Mouse (Mus musculus) ES-Bruce4 (cell line): ENCODE measurements around the gene Tmem189. TPM values are rescaled to one million over a fixed set of nuclear protein-coding genes. Genes with fewer than 3 reads are reported as not detected.

Experiments used
- H3K27ac ChIP-seq: 2 replicates; pipeline ENCODE4 v1.5.1; 2012; ENCODE audit warnings: low read length, inconsistent platforms; ENCODE audit not compliant: insufficient read depth
- H3K27me3 ChIP-seq: 2 replicates; pipeline ENCODE4 v1.6.1; 2012; ENCODE audit warnings: mild to moderate bottlenecking, low read length, inconsistent platforms; ENCODE audit not compliant: control insufficient read depth, poor library complexity, insufficient read depth, severe bottlenecking
- H3K36me3 ChIP-seq: 2 replicates; pipeline ENCODE4 v1.6.1; 2012; ENCODE audit warnings: inconsistent platforms, mild to moderate bottlenecking, low read length, moderate library complexity; ENCODE audit not compliant: control insufficient read depth, poor library complexity, insufficient read depth, severe bottlenecking
- H3K4me1 ChIP-seq: one replicate; pipeline ENCODE4 v1.8.1; 2011; ENCODE audit warnings: low read length; ENCODE audit not compliant: control insufficient read depth, insufficient read depth
- H3K4me3 ChIP-seq: 2 replicates; pipeline ENCODE4 v1.5.1; 2011; ENCODE audit warnings: low read depth, mild to moderate bottlenecking, low read length
- H3K9ac ChIP-seq: 2 replicates; pipeline ENCODE4 v1.6.1; 2012; ENCODE audit warnings: low read depth, mild to moderate bottlenecking, inconsistent platforms; ENCODE audit not compliant: poor library complexity, severe bottlenecking
- H3K9me3 ChIP-seq: replicated peaks from 2 replicates; pipeline ENCODE4 v1.6.1; 2012; ENCODE audit warnings: mild to moderate bottlenecking, low read length, inconsistent platforms; ENCODE audit not compliant: control insufficient read depth, poor library complexity, insufficient read depth, severe bottlenecking
- CTCF ChIP-seq: IDR thresholded peaks from one replicate; pipeline ENCODE4 v1.8.1; 2011; ENCODE audit warnings: low read depth, low read length
- EP300 ChIP-seq: IDR thresholded peaks from 2 replicates; pipeline ENCODE4 v1.6.1; 2011; ENCODE audit warnings: low read depth, low read length; ENCODE audit not compliant: insufficient read depth
- POLR2A ChIP-seq: IDR thresholded peaks from one replicate; pipeline ENCODE4 v1.8.1; 2011; ENCODE audit warnings: low read length; ENCODE audit not compliant: insufficient read depth
- polyA plus RNA-seq: library from polyadenylated mRNA; stranded (reverse); fragments of >200 nt; gene quantifications from 2 replicates; pipeline ENCODE4 v1.2.4, GENCODE M21; 2011; ENCODE audit warnings: low read depth; ENCODE audit not compliant: missing spikeins, insufficient read depth, insufficient read length

Tmem189 gene
- polyA plus RNA-seq = 41.9 and 45.6 TPM in 2 replicates

DNA sequence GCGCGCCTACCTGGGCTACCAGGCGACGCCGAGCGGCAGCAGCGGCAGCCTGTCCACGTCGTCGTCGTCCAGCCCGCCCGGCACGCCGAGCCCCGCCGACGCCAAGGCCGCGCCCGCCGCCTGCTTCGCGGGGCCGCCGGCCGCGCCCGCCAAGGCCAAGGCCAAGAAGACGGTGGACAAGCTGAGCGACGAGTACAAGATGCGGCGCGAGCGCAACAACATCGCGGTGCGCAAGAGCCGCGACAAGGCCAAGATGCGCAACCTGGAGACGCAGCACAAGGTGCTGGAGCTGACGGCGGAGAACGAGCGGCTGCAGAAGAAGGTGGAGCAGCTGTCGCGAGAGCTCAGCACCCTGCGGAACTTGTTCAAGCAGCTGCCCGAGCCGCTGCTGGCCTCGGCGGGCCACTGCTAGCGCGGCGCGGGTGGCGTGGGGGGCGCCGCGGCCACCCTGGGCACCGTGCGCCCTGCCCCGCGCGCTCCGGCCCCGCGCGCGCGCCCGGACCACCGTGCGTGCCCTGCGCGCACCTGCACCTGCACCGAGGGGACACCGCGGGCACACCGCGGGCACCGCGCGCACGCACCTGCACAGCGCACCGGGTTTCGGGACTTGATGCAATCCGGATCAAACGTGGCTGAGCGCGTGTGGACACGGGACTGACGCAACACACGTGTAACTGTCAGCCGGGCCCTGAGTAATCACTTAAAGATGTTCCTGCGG is at the start of gene Tmem189:
Tmem189 (minus strand) TSS at position 322 of the 718 bp plus-strand sequence.
- Histone ChIP-seq H3K9me3 (no peaks in the 10 kb centered on the region), H3K36me3 (no peaks in the 10 kb centered on the region), H3K4me3 (peak within 1 kb of the TSS; percentile 80), H3K9ac (peak within 1 kb of the TSS; percentile 90), H3K4me1 (no peaks in the 10 kb centered on the region), H3K27me3 (no peaks in the 10 kb centered on the region), H3K27ac (no peak within 1 kb of the TSS)
- no peak for TF ChIP-seq EP300
- TF ChIP-seq POLR2A = no peak
- TF ChIP-seq CTCF = no peak

DNA sequence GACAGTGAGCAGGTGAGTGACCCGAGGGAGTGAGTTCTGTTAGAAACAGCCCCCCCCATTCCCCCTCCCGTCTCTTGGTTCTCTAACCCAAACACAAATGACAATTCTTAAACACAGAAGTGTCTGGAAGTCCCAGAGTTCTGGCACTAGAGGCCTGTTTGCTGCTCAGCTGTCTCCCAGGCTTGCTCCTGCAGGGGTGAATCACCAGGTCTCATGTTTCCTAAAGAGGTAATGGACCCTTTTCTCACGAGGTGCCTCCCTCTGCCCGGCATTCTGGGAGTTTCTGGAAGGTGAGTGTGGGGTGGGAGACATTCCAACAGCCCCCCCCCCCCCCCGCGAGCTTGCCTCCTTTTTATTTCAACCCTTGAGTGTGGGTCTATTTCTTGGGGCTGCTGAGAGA is 49.4 kb upstream of the Tmem189 start:
- H3K4me1 ChIP-seq = peaks cover 10% of the 10 kb centered on the region
- H3K27me3 ChIP-seq = no peaks in the 10 kb centered on the region
- no peaks in the 10 kb centered on the region for H3K36me3 ChIP-seq
- TF ChIP-seq CTCF (no peak), POLR2A (no peak), EP300 (no peak)
- no peak overlapping the region for H3K27ac ChIP-seq
- H3K9ac ChIP-seq = no peak overlapping the region
- no peaks in the 10 kb centered on the region for H3K9me3 ChIP-seq
- no peak overlapping the region for H3K4me3 ChIP-seq

GRCm38 (mm10) chr2:167734861-167735260 is 45.2 kb upstream of the Tmem189 start:
- TF ChIP-seq CTCF (no peak), EP300 (no peak), POLR2A (no peak)

GRCm38 (mm10) chr2:167731149-167731548 is 41.5 kb upstream of the Tmem189 start:
- Histone ChIP-seq H3K27ac (no peak overlapping the region), H3K4me3 (no peak overlapping the region), H3K4me1 (no peaks in the 10 kb centered on the region), H3K27me3 (no peaks in the 10 kb centered on the region), H3K9me3 (no peaks in the 10 kb centered on the region), H3K9ac (no peak overlapping the region), H3K36me3 (no peaks in the 10 kb centered on the region)
- TF ChIP-seq CTCF (no peak), EP300 (no peak), POLR2A (no peak)

More at GRCm38 (mm10) chr2:167734861-167735260, 45.2 kb upstream of the Tmem189 start:
- H3K4me3 ChIP-seq = no peak overlapping the region
- H3K9ac ChIP-seq = no peak overlapping the region
- no peaks in the 10 kb centered on the region for H3K9me3 ChIP-seq
- no peak overlapping the region for H3K27ac ChIP-seq
- H3K36me3 ChIP-seq = no peaks in the 10 kb centered on the region
- no peaks in the 10 kb centered on the region for H3K27me3 ChIP-seq
- H3K4me1 ChIP-seq = peaks cover 8% of the 10 kb centered on the region

DNA sequence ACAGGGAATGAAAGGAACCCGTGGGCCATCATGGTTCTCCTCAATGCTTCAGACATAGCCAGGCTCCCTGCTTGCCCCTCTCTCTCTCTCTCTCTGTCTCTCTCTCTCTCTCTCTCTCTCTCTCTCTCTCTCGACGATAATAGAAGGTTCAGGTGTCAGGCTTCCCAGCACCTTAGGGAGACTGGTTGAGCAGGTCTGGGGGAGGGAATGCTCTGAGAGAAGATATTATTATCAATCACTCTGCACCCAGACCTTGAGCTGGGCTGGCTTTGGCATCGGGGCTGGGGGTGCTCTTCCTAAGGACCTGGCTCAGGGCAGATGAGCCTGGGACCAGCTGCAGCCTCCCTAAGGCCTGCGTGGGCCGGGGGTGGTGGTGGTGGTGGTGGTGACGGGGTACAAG is 40.4 kb upstream of the Tmem189 start:
- H3K27me3 ChIP-seq = no peaks in the 10 kb centered on the region
- TF ChIP-seq EP300 = no peak
- TF ChIP-seq CTCF = no peak
- TF ChIP-seq POLR2A = no peak
- H3K9ac ChIP-seq = no peak overlapping the region
- no peaks in the 10 kb centered on the region for H3K36me3 ChIP-seq
- no peak overlapping the region for H3K4me3 ChIP-seq
- no peaks in the 10 kb centered on the region for H3K4me1 ChIP-seq
- no peaks in the 10 kb centered on the region for H3K9me3 ChIP-seq
- H3K27ac ChIP-seq = no peak overlapping the region

DNA sequence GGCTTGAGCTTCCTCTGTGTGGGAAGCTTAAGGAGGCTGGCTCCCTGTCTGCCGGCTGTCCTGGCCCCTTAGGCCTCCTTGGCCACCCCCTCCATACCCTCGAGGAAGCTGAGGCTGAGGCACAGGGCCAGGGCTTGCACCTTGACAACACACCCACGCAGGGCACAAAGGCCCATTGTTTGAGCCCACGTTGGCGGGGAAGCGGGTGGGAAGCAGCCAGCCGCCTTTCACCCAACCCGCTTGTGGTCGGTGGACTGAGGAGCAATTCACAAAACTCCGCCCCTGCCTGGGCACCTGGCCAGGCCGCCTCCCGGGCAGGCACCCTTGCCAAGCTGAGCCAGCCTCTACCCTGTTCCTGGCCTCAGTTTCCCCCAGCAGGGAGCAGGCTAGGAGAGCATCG is 37.5 kb upstream of the Tmem189 start:
- Histone ChIP-seq H3K36me3 (no peaks in the 10 kb centered on the region), H3K4me1 (no peaks in the 10 kb centered on the region), H3K9ac (no peak overlapping the region), H3K27ac (no peak overlapping the region), H3K9me3 (no peaks in the 10 kb centered on the region), H3K27me3 (no peaks in the 10 kb centered on the region), H3K4me3 (no peak overlapping the region)
- TF ChIP-seq CTCF (no peak), EP300 (no peak), POLR2A (no peak)
